Mouse (Mus musculus): ENCODE data around the gene Kbtbd6.
A peak's percentile ranks its signal among the peaks of the same experiment; 100 is the strongest.

Kbtbd6 gene

DNA sequence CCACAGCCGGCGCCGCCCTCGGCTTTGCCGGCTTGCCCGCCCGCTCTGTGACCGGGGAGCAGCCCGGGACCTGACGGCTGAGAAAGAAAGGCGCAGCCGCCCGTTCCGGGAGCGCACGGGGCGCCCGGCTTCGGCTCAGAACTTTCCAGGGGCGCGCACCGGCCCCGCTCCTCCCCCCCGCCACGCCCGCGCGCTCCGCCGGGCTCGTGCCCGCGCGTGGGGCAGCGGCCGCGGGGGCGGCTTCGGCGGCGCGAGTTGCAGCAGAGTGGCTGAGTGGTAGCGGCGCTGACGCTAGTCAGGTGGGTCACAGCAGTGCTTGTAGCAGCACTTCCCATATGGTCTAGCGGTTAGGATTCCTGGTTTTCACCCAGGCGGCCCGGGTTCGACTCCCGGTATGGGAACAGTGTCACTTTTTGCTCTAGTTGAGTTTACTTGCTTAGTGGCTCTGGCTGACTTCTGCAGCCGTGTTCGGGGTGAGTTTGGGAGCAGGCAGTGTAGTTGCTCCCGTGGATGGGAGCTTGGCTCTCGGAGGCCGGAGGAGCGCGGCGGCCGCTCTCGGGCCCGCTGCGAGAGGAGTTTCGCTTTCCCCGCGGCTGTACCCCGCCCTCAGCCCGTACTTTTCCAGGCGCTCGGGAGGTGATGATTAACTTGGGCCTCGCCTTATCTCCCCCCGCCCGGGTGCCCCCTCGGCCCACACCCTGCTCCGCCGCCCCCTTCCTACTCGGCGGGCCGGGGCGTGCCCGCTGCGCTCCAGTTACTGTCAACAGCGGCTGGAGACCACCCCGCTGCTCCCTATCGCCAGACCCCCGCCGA is 29.9 kb downstream of the Kbtbd6 start, which contains the start of gene Wbp4:
Wbp4 (minus strand) TSS at position 182 of the 813 bp plus-strand sequence.
- peak; percentile 93 for DNase-seq (ENCODE audit: low spot score)

DNA sequence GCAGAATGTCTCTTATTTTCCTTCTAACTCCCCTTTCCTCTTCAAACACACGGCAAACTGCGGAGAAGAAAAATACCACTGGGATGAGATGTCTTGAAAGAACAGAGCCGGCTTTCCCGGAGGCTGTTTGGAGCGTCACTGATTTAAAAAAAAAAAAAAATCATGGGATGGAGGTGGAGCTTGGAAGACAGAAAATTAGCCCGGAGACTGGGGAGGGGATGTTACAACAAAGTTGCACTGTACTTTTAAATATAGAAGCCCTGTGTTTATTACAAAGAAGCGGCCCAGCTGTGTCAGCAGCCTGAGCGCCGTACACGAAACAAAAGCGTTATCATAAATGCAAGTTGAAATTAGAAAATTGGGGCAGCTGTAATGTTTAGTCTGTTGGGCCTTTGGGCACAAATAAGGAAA is 30.6 kb downstream of the Kbtbd6 start:
- peak; percentile 41 for DNase-seq (ENCODE audit: low spot score)

DNA sequence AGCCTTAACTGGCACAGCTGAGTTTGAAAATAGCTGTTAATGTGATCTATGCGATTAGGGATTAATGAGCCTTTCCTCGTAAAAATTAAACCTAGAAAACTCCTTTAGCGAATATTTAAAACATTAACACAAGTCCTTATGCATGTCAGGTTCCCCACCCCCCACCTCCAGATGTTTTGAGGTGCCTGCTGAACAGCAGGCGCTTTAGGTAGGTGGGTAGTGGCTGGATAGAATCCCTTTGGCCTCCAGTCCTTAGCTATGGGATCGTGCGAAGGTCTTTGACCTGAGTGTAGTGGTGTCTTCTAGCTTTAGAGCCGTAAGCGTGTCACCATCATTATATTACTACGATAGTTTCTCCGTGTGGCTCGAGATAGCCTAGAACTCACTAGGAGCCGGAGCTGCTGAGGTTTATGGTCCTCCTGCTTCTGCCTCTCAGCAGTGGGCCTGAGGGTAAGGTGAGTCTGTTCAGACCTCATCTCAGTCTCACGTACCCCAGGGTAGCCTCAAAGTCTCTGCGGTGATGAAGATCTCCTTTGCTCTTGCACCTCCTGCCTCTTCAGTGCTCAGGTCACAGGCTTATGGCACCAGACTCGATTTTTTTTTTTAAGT is 31.2 kb downstream of the Kbtbd6 start:
- DNase-seq (ENCODE audit: low spot score) = no peak

DNA sequence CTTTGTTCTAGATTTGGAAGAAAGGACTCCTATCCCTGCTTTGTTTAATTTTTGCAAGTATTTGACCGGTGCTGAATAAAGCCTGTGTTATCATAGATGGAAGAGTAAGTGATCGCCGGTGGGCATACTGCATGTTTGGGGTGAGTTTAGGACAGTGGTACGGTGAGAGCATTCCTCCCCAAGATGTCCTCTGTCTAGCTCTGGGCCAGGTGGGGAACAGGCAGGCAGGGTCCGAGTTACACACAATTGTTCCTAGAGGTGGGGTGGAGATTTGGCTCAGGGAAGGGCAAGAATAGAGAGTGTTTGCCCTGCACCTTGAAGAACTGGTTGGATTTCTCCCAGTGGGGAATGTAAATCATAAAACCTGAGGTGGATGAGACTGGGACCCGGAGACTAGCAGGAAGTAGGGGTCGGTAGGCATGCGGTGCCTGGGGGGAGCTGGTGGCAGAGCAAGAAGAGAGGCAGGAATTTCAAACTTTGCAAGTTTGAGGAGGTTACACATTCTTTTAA is 32.0 kb downstream of the Kbtbd6 start:
- DNase-seq (ENCODE audit: low spot score) = no peak

DNA sequence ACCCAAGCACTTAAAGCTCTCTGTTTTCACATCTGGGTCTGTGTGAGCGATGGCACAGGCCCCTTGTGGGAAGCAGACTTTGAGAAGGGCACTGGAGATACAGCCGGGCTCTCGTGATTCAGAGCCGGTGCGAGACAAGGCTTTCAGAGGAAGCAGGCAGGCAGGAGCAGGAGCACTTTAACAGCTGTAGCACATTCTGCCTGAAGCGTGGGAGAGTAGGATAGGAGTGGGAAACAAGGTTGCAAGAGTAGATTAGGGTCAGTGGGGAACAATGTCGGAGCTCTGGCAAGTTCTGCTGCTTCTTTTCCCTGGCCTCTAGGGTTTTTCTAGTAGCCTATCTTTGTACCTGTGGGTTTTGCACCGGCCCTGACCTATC is 35.0 kb downstream of the Kbtbd6 start:
- no peak for DNase-seq (ENCODE audit: low spot score)

DNA sequence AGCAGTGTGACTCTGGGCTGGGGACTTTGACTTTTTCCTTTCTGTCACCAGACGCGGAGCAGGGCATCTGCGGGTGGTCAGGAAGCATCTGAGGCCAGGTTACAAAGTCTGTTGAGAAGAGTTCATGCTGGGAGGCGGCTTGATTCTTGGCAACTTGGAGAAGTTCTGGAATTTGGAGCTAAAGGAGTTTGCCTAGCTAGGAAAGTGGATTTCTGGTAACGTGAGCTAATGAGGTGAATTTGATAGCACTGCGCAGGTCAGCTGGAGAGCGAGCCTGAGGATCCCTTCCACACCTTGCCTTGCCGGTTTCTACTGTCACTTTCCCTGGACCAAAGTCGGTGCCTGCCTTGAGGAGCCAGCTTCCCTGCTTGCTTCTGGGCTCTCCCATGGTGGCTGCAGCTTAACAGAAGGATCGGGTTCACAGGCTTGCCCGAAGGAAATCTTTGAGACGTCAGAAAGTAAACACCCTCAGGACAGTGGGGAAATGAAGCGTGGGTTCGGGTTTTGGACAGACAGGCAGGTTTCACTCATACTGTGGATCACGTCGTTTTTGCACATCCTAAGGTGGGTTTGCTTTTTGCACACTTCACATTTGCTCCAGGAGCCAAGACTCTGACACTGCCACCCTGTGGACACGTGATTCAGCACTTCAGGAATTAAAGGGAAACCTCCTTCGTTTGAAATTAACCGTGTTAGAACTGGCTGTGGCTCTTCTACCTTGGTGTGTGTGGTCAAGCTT is 35.5 kb downstream of the Kbtbd6 start:
- no peak for DNase-seq (ENCODE audit: low spot score)

DNA sequence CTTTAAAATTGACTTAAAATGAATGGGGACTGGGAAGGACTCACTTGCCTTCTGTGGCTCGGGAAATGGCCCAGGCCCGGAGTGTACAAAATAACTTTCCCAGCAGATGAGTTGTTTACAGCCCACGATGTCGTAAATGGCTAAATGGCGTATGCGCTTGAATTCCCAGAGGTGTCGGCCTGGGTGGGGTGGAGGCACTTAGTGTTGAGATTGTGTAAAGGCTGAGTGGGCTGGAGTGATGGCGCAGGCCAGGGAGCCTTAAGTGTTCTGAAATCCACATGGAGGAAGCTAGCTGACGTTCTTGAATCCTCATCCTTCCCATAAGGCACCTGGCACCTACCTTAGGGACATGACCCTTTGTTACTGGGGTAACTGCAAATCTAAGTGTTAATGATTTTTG is 36.9 kb downstream of the Kbtbd6 start:
- no peak for DNase-seq (ENCODE audit: low spot score)

DNA sequence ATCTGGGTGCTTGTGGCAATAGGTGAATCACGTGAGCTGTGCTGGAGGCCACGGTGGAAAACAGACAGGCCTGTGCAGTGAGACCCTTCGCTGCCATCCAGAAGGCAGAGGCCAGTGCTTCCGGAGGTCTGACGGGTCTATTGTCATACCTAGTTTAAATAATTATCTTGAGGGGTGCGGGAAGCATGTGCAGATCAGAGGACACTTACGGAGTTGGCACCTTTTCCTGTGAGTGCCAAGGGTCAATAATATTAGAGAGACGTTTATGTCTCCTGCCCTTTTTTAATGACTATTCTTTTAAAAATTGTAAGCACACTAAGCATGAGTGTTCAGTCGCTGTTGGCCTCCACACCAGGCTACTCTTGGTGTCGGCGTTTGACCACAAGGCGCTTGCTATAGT is 37.5 kb downstream of the Kbtbd6 start:
- no peak for DNase-seq (ENCODE audit: low spot score)

DNA sequence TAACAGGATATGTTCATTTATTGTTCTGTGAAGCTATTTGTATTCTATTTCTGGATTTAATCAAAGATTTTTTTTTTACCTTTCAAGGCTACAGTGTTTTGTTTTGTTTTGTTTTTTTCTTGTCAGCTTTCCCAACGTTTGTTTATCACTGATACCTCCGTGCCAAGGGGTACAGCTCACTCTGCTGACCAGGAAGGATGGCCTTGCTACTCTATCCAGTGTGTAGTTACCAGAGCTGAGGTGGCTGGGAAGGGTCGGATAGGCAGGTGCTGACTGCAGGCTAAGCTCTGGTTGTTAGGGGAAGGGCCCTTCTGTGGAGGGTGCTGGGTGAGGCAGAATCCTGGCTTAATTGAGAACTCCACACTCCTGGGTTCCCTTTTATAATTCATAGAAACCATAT is 38.6 kb downstream of the Kbtbd6 start:
- DNase-seq (ENCODE audit: low spot score) = no peak

DNA sequence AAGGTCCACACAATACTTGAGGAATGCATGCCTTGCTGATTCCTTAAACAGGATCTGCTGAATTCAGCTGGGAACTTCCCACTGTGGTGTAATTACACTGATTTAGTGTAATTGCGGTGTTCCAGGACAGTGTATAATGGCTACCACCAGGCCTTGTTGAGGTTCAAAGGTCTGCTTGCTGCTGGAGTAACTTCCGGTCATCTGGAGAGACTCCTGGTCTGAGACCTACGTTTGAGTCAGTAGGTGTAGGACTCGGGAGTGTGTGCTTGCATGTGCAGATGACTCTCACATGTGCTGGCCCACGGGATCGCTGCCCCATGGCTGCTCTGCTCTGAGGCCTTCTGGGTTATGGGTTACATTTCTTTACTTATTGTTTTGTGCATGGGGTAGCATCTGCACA is 42.7 kb downstream of the Kbtbd6 start:
- no peak for DNase-seq (ENCODE audit: low spot score)

DNA sequence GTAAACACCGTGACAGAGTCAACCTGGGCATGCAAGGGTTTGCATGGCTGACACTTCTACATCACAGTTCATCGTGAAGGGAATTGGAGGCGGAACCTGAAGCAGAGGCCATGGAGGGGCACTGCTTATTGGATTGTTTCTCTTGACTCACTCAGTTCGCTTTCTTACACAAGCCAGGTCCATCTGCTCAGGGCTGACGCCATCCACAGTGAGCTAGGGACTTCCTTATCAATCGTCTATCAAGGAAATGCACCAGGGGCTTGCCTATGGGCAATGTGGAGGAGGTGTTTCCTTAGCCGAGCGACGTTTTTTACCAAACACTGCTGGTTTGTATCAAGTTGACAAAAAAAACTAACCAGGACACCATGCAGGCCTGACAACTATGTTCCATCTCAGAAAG is 47.7 kb downstream of the Kbtbd6 start:
- DNase-seq (ENCODE audit: low spot score) = no peak

DNA sequence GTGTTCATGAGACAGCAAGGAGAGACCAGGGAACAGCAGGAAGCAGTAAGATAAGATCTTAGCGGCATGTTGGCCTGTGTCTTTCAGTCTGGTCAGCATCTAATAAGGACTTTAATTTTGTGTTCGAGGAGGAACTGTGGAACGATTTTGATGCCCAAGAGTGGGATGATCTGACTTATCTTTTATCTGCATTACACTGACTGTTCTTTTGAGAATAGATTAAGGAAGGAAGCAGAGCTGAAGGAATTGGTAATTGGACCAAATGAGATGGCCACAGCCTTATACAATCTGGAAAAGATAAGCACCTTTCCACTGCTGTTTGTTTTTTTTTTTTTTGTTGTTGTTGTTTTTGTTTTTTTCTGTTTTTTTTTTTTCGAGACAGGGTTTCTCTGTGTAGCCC is 49.1 kb downstream of the Kbtbd6 start:
- DNase-seq (ENCODE audit: low spot score) = no peak

DNA sequence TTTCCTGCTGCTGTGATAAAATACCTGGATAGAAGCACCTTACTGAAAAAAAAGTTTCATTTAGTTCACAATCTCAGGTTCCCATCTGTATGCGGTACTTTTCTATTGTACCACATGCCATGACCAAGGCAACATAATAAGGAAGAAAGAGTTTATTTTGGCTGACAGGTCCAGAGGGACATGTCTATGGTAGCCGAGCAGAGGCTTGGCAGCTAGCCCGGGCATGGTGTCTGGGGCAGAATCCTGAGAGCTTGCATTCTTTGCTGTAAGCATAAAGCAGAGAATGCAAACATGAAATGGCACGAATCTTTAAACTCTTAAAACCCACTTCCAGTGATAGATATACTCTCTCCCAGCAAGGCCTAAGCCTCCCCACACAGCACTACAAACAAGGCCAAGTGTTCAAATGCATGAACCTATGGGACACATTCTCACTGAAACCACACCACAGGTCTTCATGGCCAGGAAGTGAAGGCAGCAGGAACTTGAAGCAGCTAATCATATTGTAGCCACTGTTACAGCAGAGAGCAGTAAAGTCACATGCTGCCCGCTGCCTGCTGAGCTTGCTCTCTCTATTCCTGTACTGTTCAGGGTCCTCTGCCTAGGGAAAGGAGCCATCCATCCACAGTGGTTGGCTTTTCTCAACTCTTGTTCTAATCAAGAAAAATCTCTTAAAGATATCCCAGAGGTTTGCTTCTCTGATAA is 51.9 kb downstream of the Kbtbd6 start:
- no peak for DNase-seq (ENCODE audit: low spot score)

Data from ovary, postnatal 14 days (tissue).